Mouse (Mus musculus) frontal cortex, adult 2 months (tissue): ENCODE measurements around the gene Brd3. TPM values are rescaled to one million over a fixed set of nuclear protein-coding genes. Genes with fewer than 3 reads are reported as not detected.

Experiments
- DNase-seq, 2 experiments: peaks; one replicate each; pipeline ENCODE4 v3.0.0; 2022; ENCODE audit warnings: low spot score in 1 of 2; ENCODE audit errors: extremely low spot score in 1 of 2
- polyA plus RNA-seq: library from polyadenylated mRNA; depleted of rRNA; stranded (reverse); fragments of >200 nt; gene quantifications from 2 replicates; pipeline ENCODE4 v1.2.3, GENCODE M21; 2012; rRNA removed

Gene Brd3
- polyA plus RNA-seq, 1 experiment, result 29.6 TPM

GRCm38 (mm10) chr2:27405094-27405884 lies 102.2 kb downstream of the Brd3 start:
- no peak for DNase-seq

GRCm38 (mm10) chr2:27404375-27405093 lies 102.9 kb downstream of the Brd3 start:
- DNase-seq, result no peak

GRCm38 (mm10) chr2:27401544-27401943 lies 105.9 kb downstream of the Brd3 start:
- no peak for DNase-seq

GRCm38 (mm10) chr2:27400083-27400482 lies 107.4 kb downstream of the Brd3 start:
- DNase-seq, result no peak

- DNase-seq, result no peak
Measured at GRCm38 (mm10) chr2:27396656-27397440, 110.6 kb downstream of the Brd3 start.

Other genes starting within 250 kb of the Brd3 start
- gene Vav2, start 80.6 kb downstream of the Brd3 start, polyA plus RNA-seq, result 18.7 and 19.2 TPM in 2 replicates
- gene Brd3os, start 65.3 kb downstream of the Brd3 start, polyA plus RNA-seq, result 40.8 and 44.4 TPM in 2 replicates
- 27.8 and 31.8 TPM in 2 replicates for gene Wdr5, start 7.5 kb upstream of the Brd3 start, polyA plus RNA-seq
- gene Rxra, start 168.8 kb upstream of the Brd3 start, polyA plus RNA-seq, result 12.3 and 16.0 TPM in 2 replicates